8 mouse cellular contexts compared by ENCODE assay signal in genomic region chr11:80778916-80779526, GRCm38 (mm10). TPM values are rescaled to one million over a fixed set of nuclear protein-coding genes. Genes with fewer than 3 reads are reported as not detected.
DNase-seq lines count a peak whose midpoint lies in the region; ATAC-seq and TF ChIP-seq lines count a peak whose summit lies in the region.

No protein-coding gene starts in this region.

- peak overlapping the region; percentile 90 for H3K9ac ChIP-seq in heart, adult 2 months (ENCODE audit: low read depth, low read length)
- peak overlapping the region; percentile 56 for H3K9ac ChIP-seq in forebrain, embryonic 15.5 days (replicated peaks)
- peak overlapping the region; percentile 88 for H3K9ac ChIP-seq in liver, embryonic 16.5 days (ENCODE audit: low read depth, low read length)

- DNase-seq in heart, adult 2 months = no peak
- DNase-seq in heart, postnatal 36 days = no peak
- DNase-seq in adrenal gland, postnatal 4 days (ENCODE audit: low spot score in 2 of 2) = no peak
- no peak for DNase-seq in layer of hippocampus, adult 8-10 months (ENCODE audit: low spot score in 2 of 2)
- DNase-seq in spleen, postnatal 10 days (ENCODE audit: low spot score in 2 of 2) = no peak

- no peaks in the 10 kb centered on the region for H3K9me3 ChIP-seq in E14TG2a.4 (ENCODE audit: low read length)
- H3K9me3 ChIP-seq in forebrain, embryonic 15.5 days = no peaks in the 10 kb centered on the region
- H3K9me3 ChIP-seq in liver, embryonic 16.5 days (replicated peaks; ENCODE audit: control insufficient read depth, low read length) = no peaks in the 10 kb centered on the region

- peaks cover 4% of the 10 kb centered on the region; the same call in 1 of the 2 replicates for H3K4me1 ChIP-seq in heart, adult 2 months (ENCODE audit: control insufficient read depth, insufficient read depth, low read length)
- H3K4me1 ChIP-seq in E14TG2a.4 (replicated peaks; ENCODE audit: low read depth, low read length) = peaks cover 22% of the 10 kb centered on the region
- peaks cover 12% of the 10 kb centered on the region for H3K4me1 ChIP-seq in forebrain, embryonic 15.5 days
- H3K4me1 ChIP-seq in liver, embryonic 16.5 days (ENCODE audit: control insufficient read depth, low read depth, low read length) = peaks cover 31% of the 10 kb centered on the region

- no peak for TF ChIP-seq CTCF in heart, adult 2 months (IDR thresholded peaks at IDR 0.05)
- TF ChIP-seq CTCF in E14TG2a.4 (conservative IDR thresholded peaks at IDR 0.05; ENCODE audit: low read length) = no peak

- peak overlapping the region; percentile 76 for H3K27ac ChIP-seq in heart, adult 2 months
- H3K27ac ChIP-seq in forebrain, embryonic 15.5 days (replicated peaks) = no peak overlapping the region
- H3K27ac ChIP-seq in liver, embryonic 16.5 days (ENCODE audit: low read length) = peak overlapping the region; percentile 96

- ATAC-seq in forebrain, embryonic 15.5 days (replicated peaks) = no peak
- ATAC-seq in liver, embryonic 16.5 days (ENCODE audit: low read depth) = no peak; the same call in 1 of the 2 replicates

- TF ChIP-seq POLR2A in heart, adult 2 months (IDR thresholded peaks at IDR 0.05; ENCODE audit: insufficient read depth, low read depth, low read length) = no peak

- no peaks in the 10 kb centered on the region for H3K79me2 ChIP-seq in heart, adult 2 months (replicated peaks; ENCODE audit: control insufficient read depth, insufficient read depth, low read length)

- no peak for TF ChIP-seq EP300 in heart, adult 2 months (IDR thresholded peaks at IDR 0.05; ENCODE audit: insufficient read depth, low read depth, low read length)

- H3K4me2 ChIP-seq in forebrain, embryonic 15.5 days (replicated peaks) = peak overlapping the region; percentile 85
- H3K4me2 ChIP-seq in liver, embryonic 16.5 days (ENCODE audit: low read depth, low read length) = peak overlapping the region; percentile 86

- no peaks in the 10 kb centered on the region for H3K27me3 ChIP-seq in heart, adult 2 months (ENCODE audit: control insufficient read depth, insufficient read depth, low read length)
- peaks cover 4% of the 10 kb centered on the region for H3K27me3 ChIP-seq in E14TG2a.4 (ENCODE audit: insufficient read depth, low read length)
- no peaks in the 10 kb centered on the region for H3K27me3 ChIP-seq in forebrain, embryonic 15.5 days
- H3K27me3 ChIP-seq in liver, embryonic 16.5 days (ENCODE audit: control insufficient read depth, insufficient read depth, low read depth, low read length) = peaks cover 3% of the 10 kb centered on the region; the same call in 1 of the 2 replicates

- H3K36me3 ChIP-seq in heart, adult 2 months (ENCODE audit: control insufficient read depth, insufficient read depth, low read length) = no peaks in the 10 kb centered on the region
- H3K36me3 ChIP-seq in E14TG2a.4 (ENCODE audit: insufficient read depth, low read length) = no peaks in the 10 kb centered on the region
- no peaks in the 10 kb centered on the region for H3K36me3 ChIP-seq in forebrain, embryonic 15.5 days
- H3K36me3 ChIP-seq in liver, embryonic 16.5 days (ENCODE audit: control insufficient read depth, insufficient read depth) = no peaks in the 10 kb centered on the region

- intact Hi-C loops in heart, adult 2 months (cut with DNase I) = loop anchor here (5.0 kb wide), 1 partner anchor 62 kb away; no protein-coding TSS in a partner anchor
- intact Hi-C loops in heart, postnatal 36 days (cut with DNase I) = no loop called here

- H3K4me3 ChIP-seq in heart, adult 2 months = peak overlapping the region; percentile 81
- peak overlapping the region; percentile 90 for H3K4me3 ChIP-seq in E14TG2a.4 (replicated peaks; ENCODE audit: low read length)
- peak overlapping the region; percentile 56 for H3K4me3 ChIP-seq in forebrain, embryonic 15.5 days
- H3K4me3 ChIP-seq in liver, embryonic 16.5 days (ENCODE audit: low read depth, low read length) = peak overlapping the region; percentile 91

- 5% methylated on average over 18 of the region's 18 CpGs for WGBS in heart, adult 2 months
- 2% methylated on average over 18 of the region's 18 CpGs for WGBS in forebrain, embryonic 15.5 days
- WGBS in liver, embryonic 16.5 days (ENCODE audit: insufficient replicate concordance) = 4% methylated on average over 18 of the region's 18 CpGs

RNA-seq across cellular contexts. Expression of gene Myo1d, which starts 0.8 kb away (rescaled TPM):
- total RNA-seq in heart, adult 2 months (2021) = 1 to 10 TPM; 8.2 to 10.0 TPM
- 9.3 and 10.1 TPM in 2 replicates for polyA plus RNA-seq in heart, adult 2 months (2012; rRNA removed)
- total RNA-seq in heart, postnatal 36 days (2021) = 10 to 100 TPM in 1 of 2 experiments, 1 to 10 TPM in 1; 9.4 to 10.2 TPM
- 1.6 and 1.9 TPM in 2 replicates for polyA plus RNA-seq in forebrain, embryonic 15.5 days (2015; fragmentation: Nextera tagmentation; extraction: Ambion mirVana)
- polyA plus RNA-seq in liver, embryonic 16.5 days (2015; fragmentation: Nextera tagmentation; extraction: Ambion mirVana) = 10.7 and 12.3 TPM in 2 replicates
- 10 to 100 TPM; 34.4 to 41.9 TPM for total RNA-seq in adrenal gland, postnatal 4 days (2021)
- 10 to 100 TPM in 3 of 4 experiments, 1 to 10 TPM in 1; 8.2 to 11.1 (median 10.2) TPM for total RNA-seq in layer of hippocampus, adult 8-10 months (2022)

RNA-seq across cellular contexts. Expression of gene Tmem98, which starts 31.0 kb away (rescaled TPM):
- 10 to 100 TPM; 11.2 to 12.8 TPM for total RNA-seq in heart, adult 2 months (2021)
- 29.3 and 34.9 TPM in 2 replicates for polyA plus RNA-seq in heart, adult 2 months (2012; rRNA removed)
- 10 to 100 TPM; 14.9 to 18.3 TPM for total RNA-seq in heart, postnatal 36 days (2021)
- polyA plus RNA-seq in forebrain, embryonic 15.5 days (2015; fragmentation: Nextera tagmentation; extraction: Ambion mirVana) = 39.9 and 40.2 TPM in 2 replicates
- 8.4 and 9.9 TPM in 2 replicates for polyA plus RNA-seq in liver, embryonic 16.5 days (2015; fragmentation: Nextera tagmentation; extraction: Ambion mirVana)
- total RNA-seq in adrenal gland, postnatal 4 days (2021) = 10 to 100 TPM; 52.7 to 53.2 TPM
- 10 to 100 TPM; 10.4 to 14.4 (median 12.2) TPM for total RNA-seq in layer of hippocampus, adult 8-10 months (2022)
